Mouse (Mus musculus): Measurements from ENCODE around the gene Zfp978. TPM values are rescaled to one million over a fixed set of nuclear protein-coding genes. Genes with fewer than 3 reads are reported as not detected.
"Not testable (repeated sequence)": the region's sequence is repeated elsewhere in the genome, so short reads cannot be mapped to it uniquely, and the experiment has no call there.

The Zfp978 gene
- polyA plus RNA-seq, 1 experiment from 2014 or later, result not detected

GRCm38 (mm10) chr4:147383199-147383598, 22.1 kb downstream of the Zfp978 start:
- not testable (repeated sequence) for H3K4me1 ChIP-seq (ENCODE audit: control insufficient read depth, insufficient read depth, low read length); H3K36me3 ChIP-seq (ENCODE audit: control insufficient read depth, insufficient read depth); H3K9ac ChIP-seq (ENCODE audit: low read length); H3K27me3 ChIP-seq (ENCODE audit: control insufficient read depth, insufficient read depth, low read length); H3K4me2 ChIP-seq (ENCODE audit: low read depth, low read length); ATAC-seq (replicated peaks; ENCODE audit: extremely low read depth, insufficient read depth, low FRiP score); H3K9me3 ChIP-seq (replicated peaks; ENCODE audit: control insufficient read depth, low read length); H3K4me3 ChIP-seq (ENCODE audit: low read length); H3K27ac ChIP-seq (ENCODE audit: low read length)
- WGBS, result 67% methylated on average over 2 of the region's 4 CpGs

GRCm38 (mm10) chr4:147397201-147397600, 36.1 kb downstream of the Zfp978 start:
- H3K4me1 ChIP-seq (ENCODE audit: control insufficient read depth, insufficient read depth, low read length); H3K4me2 ChIP-seq (ENCODE audit: low read depth, low read length); H3K9ac ChIP-seq (ENCODE audit: low read length); ATAC-seq (replicated peaks; ENCODE audit: extremely low read depth, insufficient read depth, low FRiP score); H3K27me3 ChIP-seq (ENCODE audit: control insufficient read depth, insufficient read depth, low read length); H3K27ac ChIP-seq (ENCODE audit: low read length); H3K4me3 ChIP-seq (ENCODE audit: low read length); H3K36me3 ChIP-seq (ENCODE audit: control insufficient read depth, insufficient read depth): not testable (repeated sequence)
- H3K9me3 ChIP-seq (replicated peaks; ENCODE audit: control insufficient read depth, low read length), result peaks cover 34% of the 10 kb centered on the region
- WGBS, result 91% methylated on average over 3 of the region's 3 CpGs

GRCm38 (mm10) chr4:147397934-147398682, 37.0 kb downstream of the Zfp978 start:
- H3K27me3 ChIP-seq (ENCODE audit: control insufficient read depth, insufficient read depth, low read length); H3K4me2 ChIP-seq (ENCODE audit: low read depth, low read length); ATAC-seq (replicated peaks; ENCODE audit: extremely low read depth, insufficient read depth, low FRiP score); H3K27ac ChIP-seq (ENCODE audit: low read length); H3K4me3 ChIP-seq (ENCODE audit: low read length); H3K36me3 ChIP-seq (ENCODE audit: control insufficient read depth, insufficient read depth); H3K4me1 ChIP-seq (ENCODE audit: control insufficient read depth, insufficient read depth, low read length); H3K9ac ChIP-seq (ENCODE audit: low read length): not testable (repeated sequence)
- H3K9me3 ChIP-seq (replicated peaks; ENCODE audit: control insufficient read depth, low read length), result peaks cover 38% of the 10 kb centered on the region
- 72% methylated on average over 6 of the region's 6 CpGs for WGBS

- H3K9ac ChIP-seq (ENCODE audit: low read length); H3K27ac ChIP-seq (ENCODE audit: low read length); H3K4me1 ChIP-seq (ENCODE audit: control insufficient read depth, insufficient read depth, low read length); H3K27me3 ChIP-seq (ENCODE audit: control insufficient read depth, insufficient read depth, low read length); ATAC-seq (replicated peaks; ENCODE audit: extremely low read depth, insufficient read depth, low FRiP score); H3K4me2 ChIP-seq (ENCODE audit: low read depth, low read length); H3K4me3 ChIP-seq (ENCODE audit: low read length); H3K36me3 ChIP-seq (ENCODE audit: control insufficient read depth, insufficient read depth): not testable (repeated sequence)
- H3K9me3 ChIP-seq (replicated peaks; ENCODE audit: control insufficient read depth, low read length), result peaks cover 43% of the 10 kb centered on the region
- 71% methylated on average over 1 of the region's 1 CpGs for WGBS
Observed at GRCm38 (mm10) chr4:147398741-147399140, 37.6 kb downstream of the Zfp978 start.

- not testable (repeated sequence) for H3K27me3 ChIP-seq (ENCODE audit: control insufficient read depth, insufficient read depth, low read length); H3K27ac ChIP-seq (ENCODE audit: low read length); H3K4me3 ChIP-seq (ENCODE audit: low read length); H3K9ac ChIP-seq (ENCODE audit: low read length); H3K36me3 ChIP-seq (ENCODE audit: control insufficient read depth, insufficient read depth); H3K4me1 ChIP-seq (ENCODE audit: control insufficient read depth, insufficient read depth, low read length); ATAC-seq (replicated peaks; ENCODE audit: extremely low read depth, insufficient read depth, low FRiP score); H3K4me2 ChIP-seq (ENCODE audit: low read depth, low read length)
- WGBS, result 71% methylated on average over 3 of the region's 3 CpGs
- peaks cover 51% of the 10 kb centered on the region for H3K9me3 ChIP-seq (replicated peaks; ENCODE audit: control insufficient read depth, low read length)
Observed at GRCm38 (mm10) chr4:147399505-147399904, 38.4 kb downstream of the Zfp978 start.

- WGBS, result 77% methylated on average over 8 of the region's 8 CpGs
Observed at GRCm38 (mm10) chr4:147400031-147400847, 39.1 kb downstream of the Zfp978 start.

GRCm38 (mm10) chr4:147400848-147401715, 40.0 kb downstream of the Zfp978 start:
- not testable (repeated sequence) for ATAC-seq (replicated peaks; ENCODE audit: extremely low read depth, insufficient read depth, low FRiP score); H3K9ac ChIP-seq (ENCODE audit: low read length); H3K27me3 ChIP-seq (ENCODE audit: control insufficient read depth, insufficient read depth, low read length); H3K4me2 ChIP-seq (ENCODE audit: low read depth, low read length); H3K27ac ChIP-seq (ENCODE audit: low read length); H3K4me1 ChIP-seq (ENCODE audit: control insufficient read depth, insufficient read depth, low read length); H3K36me3 ChIP-seq (ENCODE audit: control insufficient read depth, insufficient read depth); H3K4me3 ChIP-seq (ENCODE audit: low read length)
- WGBS, result 71% methylated on average over 16 of the region's 17 CpGs
- H3K9me3 ChIP-seq (replicated peaks; ENCODE audit: control insufficient read depth, low read length), result peaks cover 52% of the 10 kb centered on the region

More at GRCm38 (mm10) chr4:147400031-147400847, 39.1 kb downstream of the Zfp978 start:
- not testable (repeated sequence) for H3K4me2 ChIP-seq (ENCODE audit: low read depth, low read length); H3K27ac ChIP-seq (ENCODE audit: low read length); H3K27me3 ChIP-seq (ENCODE audit: control insufficient read depth, insufficient read depth, low read length); H3K9ac ChIP-seq (ENCODE audit: low read length); H3K4me3 ChIP-seq (ENCODE audit: low read length); H3K4me1 ChIP-seq (ENCODE audit: control insufficient read depth, insufficient read depth, low read length); H3K36me3 ChIP-seq (ENCODE audit: control insufficient read depth, insufficient read depth)
- ATAC-seq (replicated peaks; ENCODE audit: extremely low read depth, insufficient read depth, low FRiP score), result 0 out of 2 replicates have a peak, but pooled peaks have one; percentile 45
- peaks cover 52% of the 10 kb centered on the region for H3K9me3 ChIP-seq (replicated peaks; ENCODE audit: control insufficient read depth, low read length)

GRCm38 (mm10) chr4:147401736-147402506, 40.8 kb downstream of the Zfp978 start:
- H3K4me3 ChIP-seq (ENCODE audit: low read length); H3K4me1 ChIP-seq (ENCODE audit: control insufficient read depth, insufficient read depth, low read length); H3K4me2 ChIP-seq (ENCODE audit: low read depth, low read length); H3K27me3 ChIP-seq (ENCODE audit: control insufficient read depth, insufficient read depth, low read length); H3K9ac ChIP-seq (ENCODE audit: low read length); ATAC-seq (replicated peaks; ENCODE audit: extremely low read depth, insufficient read depth, low FRiP score); H3K27ac ChIP-seq (ENCODE audit: low read length); H3K36me3 ChIP-seq (ENCODE audit: control insufficient read depth, insufficient read depth): not testable (repeated sequence)
- peaks cover 48% of the 10 kb centered on the region for H3K9me3 ChIP-seq (replicated peaks; ENCODE audit: control insufficient read depth, low read length)
- WGBS, result 73% methylated on average over 17 of the region's 17 CpGs
